Mouse (Mus musculus) forebrain, embryonic 13.5 days (tissue): ENCODE results near the gene Zeb2. TPM values are rescaled to one million over a fixed set of nuclear protein-coding genes. Genes with fewer than 3 reads are reported as not detected.

Source experiments
- ATAC-seq: fragments of 200-750 bp; cut with Nextera tagmentation; 2 replicates; pipeline ENCODE4 v1.8.0; 2017
- H3K27ac ChIP-seq: fragments of 300-500 bp; sonication (generic); 2 replicates; pipeline ENCODE4 v1.5.1; 2015; ENCODE audit warnings: inconsistent platforms, mild to moderate bottlenecking, moderate library complexity
- H3K27me3 ChIP-seq: fragments of 300-500 bp; sonication (generic); 2 replicates; pipeline ENCODE4 v1.6.1; 2015; ENCODE audit warnings: mild to moderate bottlenecking, inconsistent platforms
- H3K36me3 ChIP-seq: fragments of 300-500 bp; sonication (generic); 2 replicates; pipeline ENCODE4 v1.6.1; 2015; ENCODE audit warnings: mild to moderate bottlenecking, inconsistent platforms; ENCODE audit not compliant: poor library complexity, severe bottlenecking
- H3K4me1 ChIP-seq: fragments of 300-500 bp; sonication (generic); 2 replicates; pipeline ENCODE4 v1.6.1; 2015; ENCODE audit warnings: inconsistent platforms
- H3K4me2 ChIP-seq: fragments of 300-500 bp; sonication (generic); 2 replicates; pipeline ENCODE4 v1.6.1; 2015; ENCODE audit warnings: inconsistent platforms, mild to moderate bottlenecking, moderate library complexity
- H3K4me3 ChIP-seq: fragments of 300-500 bp; sonication (generic); 2 replicates; pipeline ENCODE4 v1.5.1; 2015; ENCODE audit warnings: mild to moderate bottlenecking, inconsistent platforms
- H3K9ac ChIP-seq: fragments of 300-500 bp; sonication (generic); 2 replicates; pipeline ENCODE4 v1.6.1; 2015; ENCODE audit warnings: mild to moderate bottlenecking, inconsistent platforms
- H3K9me3 ChIP-seq: fragments of 300-500 bp; sonication (generic); replicated peaks from 2 replicates; pipeline ENCODE4 v1.6.1; 2016; ENCODE audit warnings: inconsistent platforms
- WGBS: fragments of 180-500 bp; shearing (Covaris S2); methylation state at CpG from one replicate; pipeline ENCODE4 v1.1.7; 2015; 5-methylcytosine and 5-hydroxymethylcytosine counted together
- polyA plus RNA-seq: library from polyadenylated mRNA; unstranded; fragments of >200 nt; fragmentation: Nextera tagmentation; extraction: Ambion mirVana; gene quantifications from 2 replicates; pipeline ENCODE4 v1.2.1, GENCODE M21; 2015

The Zeb2 gene
- polyA plus RNA-seq, 1 experiment from 2014 or later: 85.4 TPM

DNA sequence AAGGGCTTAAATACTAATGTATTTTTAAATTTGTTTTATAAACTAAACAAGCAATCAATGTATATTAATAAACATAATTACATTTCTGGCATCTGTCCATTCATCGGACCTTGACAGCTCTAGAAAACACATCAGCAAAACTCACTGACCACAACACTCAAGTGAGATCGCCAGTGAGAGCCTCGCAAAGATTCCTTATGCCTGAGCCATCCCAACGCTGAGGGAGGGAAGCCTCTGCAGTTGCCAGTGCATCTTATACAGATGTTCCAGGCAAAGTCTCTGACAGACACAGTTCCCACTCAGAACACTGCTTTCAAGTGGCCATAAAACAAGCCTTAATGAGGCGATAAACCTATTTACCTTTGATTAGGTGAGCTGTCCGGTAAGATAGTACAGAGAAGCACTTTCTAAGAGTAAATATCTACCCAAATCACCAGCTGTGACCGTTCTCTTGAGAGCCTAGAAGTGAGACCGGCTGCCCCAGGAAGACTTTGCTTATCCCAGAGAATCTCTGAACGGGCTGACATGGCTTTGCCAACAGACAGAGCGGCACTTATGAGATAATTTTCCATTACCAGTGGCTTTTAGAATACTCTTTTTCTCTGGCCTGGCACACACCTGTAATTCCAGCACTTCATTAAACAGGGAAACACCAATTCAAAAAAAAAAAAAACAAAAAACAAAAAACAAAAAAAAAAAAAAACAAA is 60.2 kb downstream of the Zeb2 start:
- 86% methylated on average over 10 of the region's 10 CpGs for WGBS
- H3K4me1 ChIP-seq: peaks cover 79% of the 10 kb centered on the region
- H3K27me3 ChIP-seq: no peaks in the 10 kb centered on the region
- H3K9ac ChIP-seq: no peak overlapping the region
- H3K4me2 ChIP-seq: no peak overlapping the region
- H3K4me3 ChIP-seq: no peak overlapping the region
- H3K9me3 ChIP-seq: no peaks in the 10 kb centered on the region
- ATAC-seq: no peak
- no peaks in the 10 kb centered on the region for H3K36me3 ChIP-seq
- H3K27ac ChIP-seq: no peak overlapping the region

DNA sequence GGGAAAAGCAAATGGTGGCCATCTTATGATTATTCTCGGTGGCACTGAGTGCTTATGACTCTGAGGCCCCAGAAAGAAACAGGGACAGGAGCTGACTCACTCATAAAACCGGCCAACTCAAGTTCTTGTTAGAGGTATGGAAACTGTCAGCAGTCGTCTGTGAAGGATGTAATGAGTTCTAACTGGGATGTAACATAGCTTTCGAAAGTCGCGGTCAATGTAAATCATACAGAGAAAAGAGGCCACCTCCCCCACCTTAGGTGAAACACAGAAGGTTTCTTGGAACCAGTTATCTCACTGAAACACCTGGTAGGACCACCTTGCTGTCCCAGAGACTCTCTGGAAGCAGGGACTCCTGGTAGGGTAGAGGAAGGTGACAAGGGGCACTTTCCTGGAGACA is 61.3 kb downstream of the Zeb2 start:
- Histone ChIP-seq H3K27ac (no peak overlapping the region), H3K27me3 (no peaks in the 10 kb centered on the region), H3K36me3 (no peaks in the 10 kb centered on the region), H3K4me3 (no peak overlapping the region), H3K9me3 (no peaks in the 10 kb centered on the region), H3K9ac (no peak overlapping the region), H3K4me2 (no peak overlapping the region), H3K4me1 (peaks cover 69% of the 10 kb centered on the region)
- WGBS: 85% methylated on average over 6 of the region's 6 CpGs
- ATAC-seq: no peak

DNA sequence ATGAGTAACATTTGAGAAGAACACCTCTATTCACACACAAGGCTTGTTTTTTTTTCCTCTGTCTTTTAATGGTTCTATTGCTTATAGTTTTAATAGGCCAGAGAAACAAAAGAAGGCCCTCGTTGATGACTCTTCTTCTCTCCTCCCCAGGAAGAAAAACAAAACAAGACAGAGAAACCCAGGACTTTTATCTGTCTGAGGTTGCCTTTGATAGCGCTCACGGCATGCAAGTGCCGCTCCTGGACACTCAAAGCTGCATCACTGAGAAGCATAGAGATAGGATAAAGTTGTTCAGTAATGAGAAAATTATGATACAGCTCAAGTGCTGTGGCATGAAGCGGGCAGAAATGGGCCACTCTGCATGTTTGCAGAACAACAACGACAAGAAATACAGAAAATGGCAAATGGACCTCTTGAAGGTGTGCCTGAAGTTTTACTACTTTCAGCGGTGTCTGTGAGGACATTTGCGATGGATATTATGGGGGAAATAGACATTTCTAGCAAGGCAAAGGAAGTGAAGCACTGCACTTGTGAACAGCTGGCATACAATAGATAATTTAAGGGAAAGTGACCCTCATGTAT is 62.1 kb downstream of the Zeb2 start:
- peak overlapping the region; percentile 9; the same call in 1 of the 2 replicates for H3K9ac ChIP-seq
- H3K36me3 ChIP-seq: no peaks in the 10 kb centered on the region
- no peaks in the 10 kb centered on the region for H3K9me3 ChIP-seq
- no peak overlapping the region for H3K27ac ChIP-seq
- H3K4me1 ChIP-seq: peaks cover 61% of the 10 kb centered on the region
- no peak overlapping the region for H3K4me2 ChIP-seq
- H3K4me3 ChIP-seq: no peak overlapping the region
- H3K27me3 ChIP-seq: no peaks in the 10 kb centered on the region
- 70% methylated on average over 8 of the region's 8 CpGs for WGBS
- ATAC-seq: no peak

DNA sequence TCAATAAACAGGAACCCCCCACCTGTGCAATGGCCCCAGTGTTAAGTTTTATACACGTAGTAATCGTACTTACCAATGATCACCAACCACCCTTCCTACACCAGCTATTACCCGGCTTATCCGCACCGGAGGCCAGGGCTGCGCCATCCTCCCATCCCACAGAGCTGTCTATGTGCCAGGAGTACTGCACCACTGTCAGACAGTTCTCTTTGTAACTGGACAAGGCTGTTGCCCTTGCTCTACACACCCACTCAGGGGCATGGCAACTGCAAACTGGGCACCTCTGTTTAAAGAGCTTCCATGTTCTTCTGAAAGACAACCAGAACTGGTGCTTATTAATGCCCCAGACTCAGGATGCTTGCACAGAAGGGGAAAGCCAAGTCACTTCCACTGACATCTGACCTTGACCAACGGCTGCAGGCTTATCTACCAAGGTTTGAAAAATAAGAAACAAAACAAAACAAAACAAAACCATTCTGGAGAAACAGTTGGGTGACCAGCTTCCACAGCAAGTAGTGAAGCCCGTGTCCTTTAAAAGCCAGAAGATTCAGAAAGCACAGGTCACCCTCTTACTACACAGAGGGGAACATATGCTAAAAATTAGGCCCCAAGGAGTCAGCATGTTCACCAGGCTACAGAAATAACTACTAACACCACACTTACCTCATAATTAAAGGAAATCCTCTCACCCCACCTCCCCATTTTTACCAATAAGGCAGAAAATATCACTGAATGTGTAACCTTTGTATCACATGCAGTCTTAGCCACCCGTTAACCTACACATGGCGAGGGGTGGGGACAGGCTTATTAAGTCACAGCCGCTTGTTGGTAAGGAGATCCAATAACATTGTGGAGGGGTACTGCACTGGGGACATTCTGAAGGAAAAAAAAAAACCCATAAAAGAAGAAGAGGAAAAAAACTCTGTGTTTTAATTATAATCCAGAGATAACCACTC is 62.8 kb downstream of the Zeb2 start:
- H3K9me3 ChIP-seq: no peaks in the 10 kb centered on the region
- no peak overlapping the region for H3K4me2 ChIP-seq
- H3K4me3 ChIP-seq: no peak overlapping the region
- 82% methylated on average over 11 of the region's 11 CpGs for WGBS
- H3K9ac ChIP-seq: no peak overlapping the region
- H3K27me3 ChIP-seq: no peaks in the 10 kb centered on the region
- H3K4me1 ChIP-seq: peaks cover 55% of the 10 kb centered on the region
- H3K36me3 ChIP-seq: no peaks in the 10 kb centered on the region
- ATAC-seq: no peak
- H3K27ac ChIP-seq: no peak overlapping the region

GRCm38 (mm10) chr2:45052587-45052986 is 64.6 kb downstream of the Zeb2 start:
- Histone ChIP-seq H3K4me2 (no peak overlapping the region), H3K27me3 (no peaks in the 10 kb centered on the region), H3K4me3 (no peak overlapping the region), H3K9ac (no peak overlapping the region), H3K36me3 (no peaks in the 10 kb centered on the region), H3K27ac (no peak overlapping the region), H3K4me1 (peaks cover 43% of the 10 kb centered on the region), H3K9me3 (no peaks in the 10 kb centered on the region)
- WGBS: 77% methylated on average over 4 of the region's 4 CpGs
- no peak for ATAC-seq

DNA sequence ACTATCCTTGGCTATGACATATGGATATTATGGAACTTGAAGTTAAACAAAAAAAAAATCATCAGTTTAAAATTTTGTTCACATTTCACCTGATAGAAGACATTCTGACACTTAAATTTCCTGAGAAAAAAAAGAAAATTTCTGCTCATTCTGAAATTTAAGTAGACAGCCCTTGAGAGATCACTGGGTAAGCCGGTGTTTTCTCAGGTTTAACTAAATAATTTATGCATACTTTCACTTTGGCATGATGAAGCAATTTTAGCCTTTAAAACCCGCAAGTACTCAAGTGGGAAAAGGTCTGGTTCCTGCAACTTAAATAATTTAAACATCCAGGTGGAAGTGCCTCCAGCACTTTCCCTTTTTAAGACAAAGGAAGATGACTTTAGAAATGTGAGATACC is 65.9 kb downstream of the Zeb2 start:
- no peak for ATAC-seq
- Histone ChIP-seq H3K27ac (no peak overlapping the region), H3K9me3 (no peaks in the 10 kb centered on the region), H3K27me3 (no peaks in the 10 kb centered on the region), H3K36me3 (no peaks in the 10 kb centered on the region), H3K4me3 (no peak overlapping the region), H3K9ac (no peak overlapping the region), H3K4me1 (peaks cover 47% of the 10 kb centered on the region), H3K4me2 (no peak overlapping the region)
- 74% methylated on average over 2 of the region's 2 CpGs for WGBS

DNA sequence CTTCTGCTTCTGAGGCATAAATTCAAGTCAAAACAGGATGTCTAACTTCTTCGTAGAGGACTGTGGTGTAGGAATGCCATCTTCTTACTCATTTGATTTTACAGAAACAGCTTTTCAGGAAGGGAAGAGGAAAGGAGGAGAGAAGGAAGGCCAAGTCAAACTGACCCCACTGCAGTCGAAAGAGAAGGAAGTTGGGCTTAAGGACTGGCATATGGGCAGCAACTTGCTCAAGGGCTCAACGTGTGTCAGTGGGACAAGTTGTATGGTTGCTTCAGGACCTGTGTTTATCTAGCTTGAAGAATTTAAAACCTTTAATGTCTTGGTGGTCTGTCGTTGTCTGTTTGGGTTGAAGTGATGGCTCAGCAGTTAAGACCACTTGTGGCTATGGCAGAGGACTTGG is 67.3 kb downstream of the Zeb2 start:
- H3K27me3 ChIP-seq: no peaks in the 10 kb centered on the region
- no peaks in the 10 kb centered on the region for H3K36me3 ChIP-seq
- H3K4me1 ChIP-seq: peaks cover 47% of the 10 kb centered on the region
- H3K9me3 ChIP-seq: no peaks in the 10 kb centered on the region
- 90% methylated on average over 4 of the region's 4 CpGs for WGBS
- no peak overlapping the region for H3K9ac ChIP-seq
- no peak for ATAC-seq
- H3K4me3 ChIP-seq: no peak overlapping the region
- no peak overlapping the region for H3K4me2 ChIP-seq
- H3K27ac ChIP-seq: no peak overlapping the region

DNA sequence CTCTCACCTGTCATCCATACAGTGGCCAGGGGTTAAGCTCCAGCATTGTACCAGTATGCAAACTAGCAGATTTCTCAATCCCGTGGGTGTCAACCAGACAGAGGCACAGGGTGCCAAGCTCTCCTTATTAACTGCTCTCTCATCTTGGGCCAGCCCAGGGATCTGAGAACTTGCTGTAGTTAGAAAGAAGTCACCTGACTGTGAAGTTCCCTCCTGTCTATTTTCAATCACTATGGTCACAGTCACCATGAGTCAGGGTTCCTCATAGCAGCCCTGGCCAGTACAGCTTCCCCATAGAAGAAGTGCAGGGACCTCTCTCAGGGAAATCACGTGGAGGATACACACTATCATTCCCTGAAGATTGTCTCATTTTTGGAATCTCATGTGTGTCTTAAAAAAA is 67.9 kb downstream of the Zeb2 start:
- 61% methylated on average over 2 of the region's 2 CpGs for whole genome bisulfite sequencing
- H3K27ac ChIP-seq: no peak overlapping the region
- no peaks in the 10 kb centered on the region for H3K9me3 ChIP-seq
- H3K36me3 ChIP-seq: no peaks in the 10 kb centered on the region
- H3K27me3 ChIP-seq: no peaks in the 10 kb centered on the region
- no peak overlapping the region for H3K4me2 ChIP-seq
- no peak overlapping the region for H3K9ac ChIP-seq
- H3K4me3 ChIP-seq: no peak overlapping the region
- ATAC-seq: no peak
- peaks cover 48% of the 10 kb centered on the region for H3K4me1 ChIP-seq

DNA sequence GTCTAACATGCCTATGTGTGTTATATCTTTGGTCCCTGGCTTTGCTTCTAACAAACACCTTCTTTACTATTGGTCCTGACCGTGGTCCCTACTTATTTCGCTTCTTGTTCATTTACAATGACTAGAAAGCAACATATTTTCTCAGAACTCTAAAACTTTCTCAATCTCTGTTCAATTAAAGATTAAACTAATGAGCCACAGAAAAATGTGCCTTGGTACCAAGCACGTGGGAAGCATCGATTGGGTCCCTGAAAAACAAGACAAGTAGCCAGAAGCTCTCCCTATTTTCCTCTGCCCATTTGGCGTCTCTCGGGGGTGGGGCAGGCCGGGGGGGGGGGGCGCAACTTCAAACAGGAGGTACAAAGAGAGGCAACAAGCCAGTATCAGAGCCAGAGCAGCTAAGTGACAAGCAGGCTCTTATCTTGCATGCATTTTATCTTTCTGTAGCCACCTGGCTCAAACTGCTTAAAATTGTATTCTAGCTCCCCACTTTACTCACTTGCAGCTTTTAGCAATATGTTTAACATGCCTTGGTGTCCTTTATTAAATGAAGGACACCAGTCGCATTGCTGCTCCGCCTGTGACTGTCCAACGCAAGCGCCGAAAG is 76.4 kb downstream of the Zeb2 start:
- ATAC-seq: no peak
- Histone ChIP-seq H3K9ac (no peak overlapping the region), H3K4me2 (no peak overlapping the region), H3K27me3 (no peaks in the 10 kb centered on the region), H3K9me3 (no peaks in the 10 kb centered on the region), H3K27ac (no peak overlapping the region), H3K4me3 (no peak overlapping the region), H3K4me1 (peaks cover 65% of the 10 kb centered on the region), H3K36me3 (no peaks in the 10 kb centered on the region)
- 63% methylated on average over 13 of the region's 13 CpGs for whole genome bisulfite sequencing

DNA sequence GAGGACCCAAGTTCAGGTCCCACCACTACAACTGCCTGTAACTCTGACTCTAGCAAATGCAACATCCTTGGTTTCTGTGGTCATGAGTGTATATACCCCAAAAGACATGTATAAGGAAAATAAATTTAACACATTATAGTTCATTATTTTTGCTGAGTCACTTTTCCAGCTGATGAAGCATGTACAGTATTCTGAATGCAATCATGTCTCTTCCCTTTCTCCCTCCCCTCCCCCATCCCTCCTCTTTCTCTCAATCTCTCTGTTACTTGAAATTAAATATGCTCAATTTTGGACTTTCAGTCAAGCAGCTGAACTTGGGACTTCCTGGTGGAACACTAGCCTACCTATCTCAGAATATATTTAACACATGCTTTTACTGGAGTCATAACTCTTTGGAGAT is 77.7 kb downstream of the Zeb2 start:
- Histone ChIP-seq H3K36me3 (no peaks in the 10 kb centered on the region), H3K27me3 (no peaks in the 10 kb centered on the region), H3K9me3 (no peaks in the 10 kb centered on the region), H3K4me3 (no peak overlapping the region), H3K4me2 (no peak overlapping the region), H3K4me1 (peaks cover 59% of the 10 kb centered on the region), H3K9ac (no peak overlapping the region), H3K27ac (no peak overlapping the region)
- ATAC-seq: no peak

GRCm38 (mm10) chr2:45028091-45028638 is 89.0 kb downstream of the Zeb2 start:
- Histone ChIP-seq H3K4me3 (no peak overlapping the region), H3K36me3 (no peaks in the 10 kb centered on the region), H3K9ac (no peak overlapping the region), H3K4me1 (peaks cover 72% of the 10 kb centered on the region), H3K27me3 (no peaks in the 10 kb centered on the region), H3K27ac (peak overlapping the region; percentile 0; the same call in 1 of the 2 replicates), H3K4me2 (no peak overlapping the region), H3K9me3 (no peaks in the 10 kb centered on the region)
- WGBS: 55% methylated on average over 7 of the region's 7 CpGs
- ATAC-seq: no peak
